Mouse (Mus musculus) adrenal gland, postnatal 10 days (tissue): ENCODE measurements at regions not wholly inside any gene's neighbourhood (a gene's known extent, or its start where the extent isn't known, plus 50 kb on each side); places are given as distances from the start of the nearest gene placed in this dataset.

Experiments used
- DNase-seq: peaks from one replicate; pipeline ENCODE4 v3.0.0; 2021; ENCODE audit warnings: mixed read lengths

- no peak for DNase-seq
These were observed 200.8 kb upstream of the Slc39a10 start for GRCm38 (mm10) chr1:47093289-47093947.

- no peak for DNase-seq
These were observed 183.8 kb upstream of the Slc39a10 start for GRCm38 (mm10) chr1:47076423-47076822.

GRCm38 (mm10) chr1:47058149-47058548 is 165.5 kb upstream of the Slc39a10 start:
- DNase-seq: no peak

GRCm38 (mm10) chr1:47057344-47057743 is 164.7 kb upstream of the Slc39a10 start:
- no peak for DNase-seq

- no peak for DNase-seq
These were observed 158.5 kb upstream of the Slc39a10 start for GRCm38 (mm10) chr1:47051109-47051508.

GRCm38 (mm10) chr1:47050492-47050891 is 157.8 kb upstream of the Slc39a10 start:
- DNase-seq: no peak

- DNase-seq: no peak
These were observed 144.9 kb upstream of the Slc39a10 start for GRCm38 (mm10) chr1:47037576-47037975.

GRCm38 (mm10) chr1:47019356-47019755 is 126.7 kb upstream of the Slc39a10 start:
- no peak for DNase-seq

- no peak for DNase-seq
These were observed 121.9 kb upstream of the Slc39a10 start for GRCm38 (mm10) chr1:47014526-47014925.

GRCm38 (mm10) chr1:47003746-47004145 is 111.1 kb upstream of the Slc39a10 start:
- DNase-seq: no peak

GRCm38 (mm10) chr1:46999337-46999736 is 106.7 kb upstream of the Slc39a10 start:
- DNase-seq: no peak

GRCm38 (mm10) chr1:46985978-46986377 is 93.3 kb upstream of the Slc39a10 start:
- DNase-seq: no peak

GRCm38 (mm10) chr1:46983093-46983492 is 90.4 kb upstream of the Slc39a10 start:
- no peak for DNase-seq

- peak; percentile 75 for DNase-seq
These were observed 77.8 kb upstream of the Slc39a10 start for GRCm38 (mm10) chr1:46970470-46970869.

GRCm38 (mm10) chr1:46968361-46968760 is 75.7 kb upstream of the Slc39a10 start:
- DNase-seq: no peak

- no peak for DNase-seq
These were observed 74.2 kb upstream of the Slc39a10 start for GRCm38 (mm10) chr1:46966917-46967266.

GRCm38 (mm10) chr1:46965996-46966916 is 73.6 kb upstream of the Slc39a10 start:
- DNase-seq: no peak

GRCm38 (mm10) chr1:46963973-46964727 is 71.5 kb upstream of the Slc39a10 start:
- DNase-seq: no peak
